Mouse (Mus musculus) adrenal gland, adult 18-20 months (tissue): ENCODE data around the gene Tas2r117. TPM values are rescaled to one million over a fixed set of nuclear protein-coding genes. Genes with fewer than 3 reads are reported as not detected.

ENCODE experiments used
- DNase-seq, 2 experiments: peaks; one replicate each; pipeline ENCODE4 v3.0.0; 2021 to 2022; ENCODE audit warnings: low spot score in 2 of 2
- long read RNA-seq, 2 experiments: library from polyadenylated mRNA; stranded (forward); transcript quantifications; one replicate each; pipeline ENCODE4 v2.0.0; 2021
- total RNA-seq, 2 experiments: library from RNA; stranded (reverse); gene quantifications; 1 replicate in 1 of 2; 2 replicates in 1 of 2; pipeline ENCODE4 v1.2.3; 2021

Gene Tas2r117
- total RNA-seq = not detected
- long read RNA-seq, experiment 1 = 0 reads
- long read RNA-seq, experiment 2 = 0 reads

- no peak for DNase-seq
Measured at GRCm38 (mm10) chr6:132802518-132802917, at the start of gene Tas2r117. TSS of gene Tas2r117 (plus strand) at chr6:132802818.

DNA sequence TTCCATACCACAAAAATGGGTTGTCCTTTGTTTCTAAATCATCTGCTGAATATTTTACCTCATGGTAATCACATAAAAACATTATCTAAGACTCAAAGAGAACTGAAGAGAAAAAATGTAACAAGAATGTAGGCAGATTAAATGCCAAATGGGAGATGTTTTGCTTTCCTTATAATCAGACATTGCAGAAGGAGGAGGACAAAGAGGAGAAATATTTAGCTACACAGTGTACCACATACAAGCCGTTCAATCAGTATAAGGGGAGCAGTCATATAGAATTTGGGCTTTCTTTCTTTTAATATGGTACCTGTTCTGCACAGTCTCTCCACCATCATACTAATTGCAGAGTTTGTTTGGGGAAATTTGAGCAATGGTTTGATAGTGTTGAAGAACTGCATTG is 48.2 kb upstream of the Tas2r117 start, which contains the start of gene Tas2r124:
TSS of gene Tas2r124 (plus strand) at position 301 of the 400 bp plus-strand sequence.
- DNase-seq = no peak

DNA sequence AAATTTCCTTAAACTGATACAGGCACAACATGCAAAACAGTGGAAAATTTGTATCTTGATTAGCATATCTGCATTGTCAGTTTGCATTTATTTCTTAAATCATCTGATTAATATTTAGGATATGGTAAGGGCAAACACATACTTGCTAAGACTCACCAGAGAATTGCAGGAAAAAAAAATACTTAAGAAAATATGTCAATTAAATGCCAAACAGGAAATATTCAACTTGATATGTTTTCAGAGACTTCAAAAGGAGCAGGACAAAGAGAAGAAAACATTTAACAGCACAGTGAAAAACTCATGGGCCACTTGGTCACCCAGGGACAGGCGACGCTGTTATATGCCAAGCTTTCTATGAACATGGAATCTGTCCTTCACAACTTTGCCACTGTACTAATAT is 40.8 kb upstream of the Tas2r117 start, which contains the start of gene Tas2r102:
TSS of gene Tas2r102 (plus strand) at position 301 of the 400 bp plus-strand sequence.
- DNase-seq = no peak

GRCm38 (mm10) chr6:132778062-132778461 is 24.6 kb upstream of the Tas2r117 start, which contains the start of gene Tas2r136:
TSS of gene Tas2r136 (minus strand) at chr6:132778162.
- DNase-seq = no peak

- DNase-seq = no peak
Measured at GRCm38 (mm10) chr6:132795393-132795792, 7.2 kb upstream of the Tas2r117 start.

DNA sequence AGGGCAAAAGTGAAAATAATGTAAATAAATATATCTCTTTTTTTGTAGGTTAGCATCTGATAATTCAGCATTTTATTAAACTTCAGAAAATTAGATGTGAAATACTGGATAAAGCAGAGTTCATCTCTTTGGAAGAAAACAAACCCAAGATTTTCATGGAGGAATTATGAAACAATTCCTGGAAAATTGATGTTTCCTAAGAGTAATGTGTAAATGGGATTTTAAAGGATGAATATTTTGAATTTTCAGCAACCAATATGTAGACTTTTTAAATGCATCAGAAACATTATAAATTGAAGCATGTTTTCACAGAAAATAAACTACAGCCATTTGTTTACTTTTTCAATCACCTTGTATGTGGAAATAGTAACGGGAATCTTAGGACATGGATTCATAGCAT is 44.2 kb downstream of the Tas2r117 start, which contains the start of gene Tas2r123:
TSS of gene Tas2r123 (plus strand) at position 301 of the 400 bp plus-strand sequence.
- DNase-seq = no peak

Other genes starting within 250 kb of the Tas2r117 start
- not detected for gene Prh1, start 233.0 kb upstream of the Tas2r117 start, total RNA-seq
- gene Prp2, start 206.9 kb upstream of the Tas2r117 start, total RNA-seq = not detected
- gene A630073D07Rik, start 151.3 kb upstream of the Tas2r117 start, total RNA-seq = not detected
- gene Tas2r120, start 145.9 kb upstream of the Tas2r117 start, total RNA-seq = not detected
- not detected for gene Tas2r121, start 101.8 kb upstream of the Tas2r117 start, total RNA-seq
- gene Tas2r122, start 90.9 kb upstream of the Tas2r117 start, total RNA-seq = not detected
- not detected for gene Tas2r115, start 64.8 kb upstream of the Tas2r117 start, total RNA-seq
- not detected for gene Tas2r124, start 48.1 kb upstream of the Tas2r117 start, total RNA-seq
- not detected for gene Tas2r102, start 40.7 kb upstream of the Tas2r117 start, total RNA-seq
- gene Tas2r136, start 24.7 kb upstream of the Tas2r117 start, total RNA-seq = not detected
- not detected for gene Tas2r123, start 44.3 kb downstream of the Tas2r117 start, total RNA-seq
- not detected for gene Tas2r116, start 52.6 kb downstream of the Tas2r117 start, total RNA-seq
- not detected for gene Tas2r110, start 65.2 kb downstream of the Tas2r117 start, total RNA-seq
- gene Tas2r113, start 90.2 kb downstream of the Tas2r117 start, total RNA-seq = not detected
- not detected for gene Tas2r125, start 106.8 kb downstream of the Tas2r117 start, total RNA-seq
- not detected for gene Tas2r129, start 148.3 kb downstream of the Tas2r117 start, total RNA-seq
- not detected for gene Tas2r131, start 155.1 kb downstream of the Tas2r117 start, total RNA-seq
- not detected for gene Tas2r109, start 178.1 kb downstream of the Tas2r117 start, total RNA-seq
- not detected for gene Tas2r103, start 234.3 kb downstream of the Tas2r117 start, total RNA-seq